11 mouse cellular contexts compared by ENCODE assay signal in the genomic region with DNA sequence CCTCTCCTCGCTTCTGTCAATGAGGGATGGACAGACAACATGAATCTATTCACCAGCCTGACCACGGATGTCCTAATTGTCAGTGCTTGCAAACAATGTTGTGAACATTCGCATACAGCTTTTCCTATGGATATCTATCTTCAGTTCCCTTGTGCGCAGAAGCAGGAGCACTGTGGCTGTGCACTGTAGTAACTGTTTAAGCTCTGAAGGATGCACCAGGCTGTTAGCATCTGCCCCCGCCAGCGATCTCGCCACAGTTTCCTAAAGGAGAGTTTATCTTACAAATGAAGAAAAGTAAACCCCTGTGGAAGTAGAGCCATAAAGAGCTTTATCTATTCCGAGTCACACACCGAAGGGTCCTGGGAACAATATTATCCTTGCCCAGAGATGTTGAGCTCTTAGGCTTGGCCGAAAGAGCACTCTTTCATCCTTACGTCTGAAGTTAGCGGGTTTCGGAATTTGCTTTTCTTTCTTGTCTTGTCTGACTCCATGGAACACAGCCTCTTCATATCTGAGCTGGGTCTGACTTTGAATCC.
"Had no signal": no experiment of that assay in that cellular context is flagged by ENCODE, and none has a peak within 500 bp of the region (broad histone marks: within the 10 kb centered on the region; RNA-seq: fewer than 3 reads in every experiment).

No protein-coding gene starts in this region.

- H3K4me2 ChIP-seq: limb, embryonic 15.5 days; liver, embryonic 12.5 days; neural tube, embryonic 15.5 days had no signal

- H3K4me3 ChIP-seq: limb, embryonic 15.5 days; liver, embryonic 12.5 days; midbrain, embryonic 10.5 days; myocyte; neural tube, embryonic 15.5 days had no signal

- H3K9ac ChIP-seq: limb, embryonic 15.5 days; liver, embryonic 12.5 days; neural tube, embryonic 15.5 days had no signal

- H3K36me3 ChIP-seq: limb, embryonic 15.5 days; liver, embryonic 12.5 days; midbrain, embryonic 10.5 days; neural tube, embryonic 15.5 days had no signal

- H3K4me1 ChIP-seq: liver, embryonic 12.5 days had no signal

- H3K27me3 ChIP-seq: limb, embryonic 15.5 days; liver, embryonic 12.5 days; neural tube, embryonic 15.5 days had no signal

- H3K27ac ChIP-seq: kidney, postnatal 0 days; limb, embryonic 15.5 days; liver, embryonic 12.5 days; neural tube, embryonic 15.5 days had no signal

- H3K9me3 ChIP-seq: limb, embryonic 15.5 days; liver, embryonic 12.5 days; midbrain, embryonic 10.5 days; neural tube, embryonic 15.5 days had no signal

- DNase-seq: layer of hippocampus, adult 9-11 months; layer of hippocampus, postnatal 36 days; midbrain, embryonic 14.5 days; right cerebral cortex, adult 18-20 months; right cerebral cortex, postnatal 25 days had no signal
